8 mouse cellular contexts compared by ENCODE assay signal in genomic region chr12:112593951-112594915, GRCm38 (mm10). TPM values are rescaled to one million over a fixed set of nuclear protein-coding genes. Genes with fewer than 3 reads are reported as not detected.
A peak's percentile ranks its signal among the peaks of the same experiment; 100 is the strongest.
DNase-seq lines count a peak whose midpoint lies in the region; ATAC-seq and TF ChIP-seq lines count a peak whose summit lies in the region.

No protein-coding gene starts in this region.

- H3K4me1 ChIP-seq in kidney, postnatal 0 days (replicated peaks; ENCODE audit: insufficient read depth, low read length): peaks cover 35% of the 10 kb centered on the region
- H3K4me1 ChIP-seq in bone marrow, adult 2 months (ENCODE audit: control insufficient read depth, insufficient read depth, low read length): peaks cover 10% of the 10 kb centered on the region
- H3K4me1 ChIP-seq in intestine, embryonic 16.5 days (ENCODE audit: control insufficient read depth, insufficient read depth, low read length): peaks cover 33% of the 10 kb centered on the region
- H3K4me1 ChIP-seq in olfactory bulb, adult 2 months (ENCODE audit: control insufficient read depth, insufficient read depth, low read length): peaks cover 87% of the 10 kb centered on the region

- no peak for TF ChIP-seq CTCF in kidney, postnatal 0 days (IDR thresholded peaks at IDR 0.05; ENCODE audit: low read depth)
- TF ChIP-seq CTCF in bone marrow, adult 2 months (IDR thresholded peaks at IDR 0.05; ENCODE audit: control insufficient read depth, insufficient read depth, low read length): no peak
- TF ChIP-seq CTCF in olfactory bulb, adult 2 months (IDR thresholded peaks at IDR 0.05; ENCODE audit: insufficient read depth, low read depth, low read length): no peak

- H3K9ac ChIP-seq in kidney, postnatal 0 days (ENCODE audit: low read depth, low read length): peak overlapping the region; percentile 8; the same call in 1 of the 2 replicates
- 0 out of 2 replicates have a peak overlapping the region, but pooled peaks have one; percentile 19 for H3K9ac ChIP-seq in intestine, embryonic 16.5 days (ENCODE audit: low read depth, low read length)

- no peak for DNase-seq in kidney, postnatal 0 days (ENCODE audit: low spot score)
- DNase-seq in kidney, postnatal 10 days: no peak
- no peak for DNase-seq in kidney, postnatal 14 days
- no peak for DNase-seq in urinary bladder, adult 2 months (ENCODE audit: low spot score)

- H3K4me3 ChIP-seq in kidney, postnatal 0 days (replicated peaks; ENCODE audit: low read depth, low read length): no peak overlapping the region
- no peak overlapping the region for H3K4me3 ChIP-seq in bone marrow, adult 2 months (replicated peaks; ENCODE audit: control insufficient read depth, low read depth, low read length)
- H3K4me3 ChIP-seq in intestine, embryonic 16.5 days (ENCODE audit: low read length): no peak overlapping the region
- no peak overlapping the region for H3K4me3 ChIP-seq in olfactory bulb, adult 2 months (ENCODE audit: insufficient read depth, low read depth, low read length)

- H3K27me3 ChIP-seq in kidney, postnatal 0 days (ENCODE audit: insufficient read depth, low read length): no peaks in the 10 kb centered on the region
- H3K27me3 ChIP-seq in intestine, embryonic 16.5 days (replicated peaks; ENCODE audit: control insufficient read depth, insufficient read depth, low read length): no peaks in the 10 kb centered on the region

- no peaks in the 10 kb centered on the region for H3K9me3 ChIP-seq in kidney, postnatal 0 days (replicated peaks; ENCODE audit: low read length)
- no peaks in the 10 kb centered on the region for H3K9me3 ChIP-seq in intestine, embryonic 16.5 days (ENCODE audit: control insufficient read depth, low read length)

- 67% methylated on average over 16 of the region's 16 CpGs for WGBS in kidney, postnatal 0 days
- 17% methylated on average over 16 of the region's 16 CpGs for WGBS in bone marrow, adult 2 months
- 66% methylated on average over 16 of the region's 16 CpGs for WGBS in intestine, embryonic 16.5 days
- 63% methylated on average over 16 of the region's 16 CpGs for WGBS in olfactory bulb, adult 2 months

- ATAC-seq in kidney, postnatal 0 days (replicated peaks; ENCODE audit: low FRiP score, low read depth): no peak
- peak; percentile 6; the same call in 1 of the 2 replicates for ATAC-seq in intestine, embryonic 16.5 days
- no peak for ATAC-seq in erythroid progenitor cell, adult 5-6 weeks (replicated peaks; ENCODE audit: low FRiP score, poor library complexity, severe bottlenecking)

- TF ChIP-seq POLR2A in bone marrow, adult 2 months (IDR thresholded peaks at IDR 0.05; ENCODE audit: borderline replicate concordance, control insufficient read depth, low read depth, low read length): no peak
- no peak for TF ChIP-seq POLR2A in olfactory bulb, adult 2 months (IDR thresholded peaks at IDR 0.05; ENCODE audit: insufficient read depth, low read depth, low read length)

- H3K4me2 ChIP-seq in kidney, postnatal 0 days (ENCODE audit: low read length): no peak overlapping the region
- no peak overlapping the region for H3K4me2 ChIP-seq in intestine, embryonic 16.5 days (ENCODE audit: low read depth, low read length)

- H3K36me3 ChIP-seq in kidney, postnatal 0 days (ENCODE audit: insufficient read depth, low read length): no peaks in the 10 kb centered on the region
- H3K36me3 ChIP-seq in intestine, embryonic 16.5 days (ENCODE audit: control insufficient read depth, insufficient read depth, low read length): no peaks in the 10 kb centered on the region

- peak overlapping the region; percentile 36; the same call in 1 of the 2 replicates for H3K27ac ChIP-seq in kidney, postnatal 0 days
- H3K27ac ChIP-seq in bone marrow, adult 2 months (ENCODE audit: control insufficient read depth, insufficient read depth, low read depth, low read length, poor library complexity): peak overlapping the region; percentile 12
- H3K27ac ChIP-seq in intestine, embryonic 16.5 days (ENCODE audit: low read length): peak overlapping the region; percentile 43
- H3K27ac ChIP-seq in olfactory bulb, adult 2 months (ENCODE audit: insufficient read depth, low read depth, low read length): peak overlapping the region; percentile 73

RNA-seq across cellular contexts. Expression of gene Inf2, which starts 5.6 kb away (rescaled TPM):
- polyA plus RNA-seq in kidney, postnatal 0 days (2015; fragmentation: Nextera tagmentation; extraction: Ambion mirVana): 2.5 and 3.8 TPM in 2 replicates
- 40.0 and 82.8 TPM in 2 replicates for polyA plus RNA-seq in bone marrow, adult 2 months (2011; ENCODE audit: insufficient read depth, insufficient read length, low replicate concordance, missing spikeins)
- polyA plus RNA-seq in intestine, embryonic 16.5 days (2015; fragmentation: Nextera tagmentation; extraction: Ambion mirVana): 1.6 and 2.6 TPM in 2 replicates
- polyA plus RNA-seq in olfactory bulb, adult 2 months (2012; ENCODE audit: insufficient read depth, insufficient read length, low replicate concordance, missing spikeins): not detected in 2 replicates
- 2.1 and 2.2 TPM in 2 replicates for total RNA-seq in erythroid progenitor cell, adult 5-6 weeks (2015; ENCODE audit: low replicate concordance)
- 1.0 and 1.5 TPM in 2 replicates for total RNA-seq in erythroid progenitor cell, adult 5-6 weeks (2017; ENCODE audit: low replicate concordance)
- polyA plus RNA-seq in urinary bladder, adult 2 months (2012; rRNA removed): 37.4 and 52.8 TPM in 2 replicates

RNA-seq across cellular contexts. Expression of gene Adssl1, which starts 25.6 kb away (rescaled TPM):
- 13.4 and 14.5 TPM in 2 replicates for polyA plus RNA-seq in kidney, postnatal 0 days (2015; fragmentation: Nextera tagmentation; extraction: Ambion mirVana)
- polyA plus RNA-seq in bone marrow, adult 2 months (2011; ENCODE audit: insufficient read depth, insufficient read length, low replicate concordance, missing spikeins): 21.0 and 44.8 TPM in 2 replicates
- polyA plus RNA-seq in intestine, embryonic 16.5 days (2015; fragmentation: Nextera tagmentation; extraction: Ambion mirVana): 2.1 and 2.7 TPM in 2 replicates
- not detected in 2 replicates for polyA plus RNA-seq in olfactory bulb, adult 2 months (2012; ENCODE audit: insufficient read depth, insufficient read length, low replicate concordance, missing spikeins)
- total RNA-seq in erythroid progenitor cell, adult 5-6 weeks (2015; ENCODE audit: low replicate concordance): 16.8 and 26.3 TPM in 2 replicates
- 2.0 and 14.9 TPM in 2 replicates for total RNA-seq in erythroid progenitor cell, adult 5-6 weeks (2017; ENCODE audit: low replicate concordance)
- 19.5 and 26.9 TPM in 2 replicates for polyA plus RNA-seq in urinary bladder, adult 2 months (2012; rRNA removed)

RNA-seq across cellular contexts. Expression of gene Siva1, which starts 50.2 kb away (rescaled TPM):
- polyA plus RNA-seq in kidney, postnatal 0 days (2015; fragmentation: Nextera tagmentation; extraction: Ambion mirVana): 202 and 209 TPM in 2 replicates
- 47.7 and 81.1 TPM in 2 replicates for polyA plus RNA-seq in bone marrow, adult 2 months (2011; ENCODE audit: insufficient read depth, insufficient read length, low replicate concordance, missing spikeins)
- polyA plus RNA-seq in intestine, embryonic 16.5 days (2015; fragmentation: Nextera tagmentation; extraction: Ambion mirVana): 168 and 186 TPM in 2 replicates
- not detected in 2 replicates for polyA plus RNA-seq in olfactory bulb, adult 2 months (2012; ENCODE audit: insufficient read depth, insufficient read length, low replicate concordance, missing spikeins)
- 62.0 and 125 TPM in 2 replicates for total RNA-seq in erythroid progenitor cell, adult 5-6 weeks (2015; ENCODE audit: low replicate concordance)
- 136 and 176 TPM in 2 replicates for total RNA-seq in erythroid progenitor cell, adult 5-6 weeks (2017; ENCODE audit: low replicate concordance)
- polyA plus RNA-seq in urinary bladder, adult 2 months (2012; rRNA removed): 62.6 and 71.8 TPM in 2 replicates

Comparison
In these comparisons a context has a peak if more than half of its experiments do, and no peak if none do; other contexts are left out.
1. H3K27ac ChIP-seq: peak in every context shown above with its lines; median percentile 73 in olfactory bulb, adult 2 months; 43 in intestine, embryonic 16.5 days; 36 in kidney, postnatal 0 days; 12 in bone marrow, adult 2 months.
2. RNA of gene Siva1, which starts 50.2 kb away (polyA plus RNA-seq): 202 to 209 TPM in kidney, postnatal 0 days, 168 to 186 TPM in intestine, embryonic 16.5 days, 47.7 to 81.1 TPM in bone marrow, adult 2 months and 62.6 to 71.8 TPM in urinary bladder, adult 2 months; not detected in olfactory bulb, adult 2 months; every median in the first group is over 10 times any median in the second.